Mouse (Mus musculus) urinary bladder, adult 2 months (tissue): ENCODE measurements around the gene Vps35l. TPM values are rescaled to one million over a fixed set of nuclear protein-coding genes. Genes with fewer than 3 reads are reported as not detected.

Source experiments
- DNase-seq: peaks from one replicate; pipeline ENCODE4 v3.0.0; 2022; ENCODE audit warnings: low spot score
- polyA plus RNA-seq: library from polyadenylated mRNA; depleted of rRNA; stranded (reverse); fragments of >200 nt; gene quantifications from 2 replicates; pipeline ENCODE4 v1.2.3, GENCODE M21; 2012

The Vps35l gene
- polyA plus RNA-seq, 1 experiment: 48.9 TPM

- no peak for DNase-seq
Measured at GRCm38 (mm10) chr7:118738730-118739129, 1.3 kb upstream of the Vps35l start.

GRCm38 (mm10) chr7:118740532-118741338, 709 bp downstream of the Vps35l start:
- peak; percentile 80 for DNase-seq

GRCm38 (mm10) chr7:118742278-118742677, 2.3 kb downstream of the Vps35l start:
- no peak for DNase-seq

GRCm38 (mm10) chr7:118744766-118745165, 4.7 kb downstream of the Vps35l start:
- no peak for DNase-seq

- DNase-seq: no peak
Measured at GRCm38 (mm10) chr7:118747891-118748672, 8.1 kb downstream of the Vps35l start.

- DNase-seq: no peak
Measured at GRCm38 (mm10) chr7:118749706-118750105, 9.7 kb downstream of the Vps35l start.

- DNase-seq: no peak
Measured at GRCm38 (mm10) chr7:118751625-118752024, 11.6 kb downstream of the Vps35l start.

- DNase-seq: no peak
Measured at GRCm38 (mm10) chr7:118755756-118756155, 15.7 kb downstream of the Vps35l start.

GRCm38 (mm10) chr7:118756490-118757265, 16.7 kb downstream of the Vps35l start:
- DNase-seq: no peak

GRCm38 (mm10) chr7:118758369-118758768, 18.3 kb downstream of the Vps35l start:
- no peak for DNase-seq

- no peak for DNase-seq
Measured at GRCm38 (mm10) chr7:118759372-118759771, 19.3 kb downstream of the Vps35l start.

- no peak for DNase-seq
Measured at GRCm38 (mm10) chr7:118763939-118764338, 23.9 kb downstream of the Vps35l start.

- DNase-seq: no peak
Measured at GRCm38 (mm10) chr7:118764725-118765124, 24.7 kb downstream of the Vps35l start.

GRCm38 (mm10) chr7:118765604-118766003, 25.6 kb downstream of the Vps35l start:
- no peak for DNase-seq

- no peak for DNase-seq
Measured at GRCm38 (mm10) chr7:118766119-118766833, 26.2 kb downstream of the Vps35l start.

- no peak for DNase-seq
Measured at GRCm38 (mm10) chr7:118766834-118767224, 26.8 kb downstream of the Vps35l start.

- DNase-seq: no peak
Measured at GRCm38 (mm10) chr7:118769208-118769607, 29.2 kb downstream of the Vps35l start.

- no peak for DNase-seq
Measured at GRCm38 (mm10) chr7:118769655-118770054, 29.6 kb downstream of the Vps35l start.

GRCm38 (mm10) chr7:118773027-118773426, 33.0 kb downstream of the Vps35l start:
- no peak for DNase-seq

GRCm38 (mm10) chr7:118775991-118776390, 36.0 kb downstream of the Vps35l start:
- DNase-seq: no peak

- no peak for DNase-seq
Measured at GRCm38 (mm10) chr7:118776491-118776890, 36.5 kb downstream of the Vps35l start.
